Mouse (Mus musculus): ENCODE data around the gene Tfb1m. TPM values are rescaled to one million over a fixed set of nuclear protein-coding genes. Genes with fewer than 3 reads are reported as not detected.

Gene Tfb1m
- polyA plus RNA-seq, 1 experiment from 2014 or later, result 16.2 TPM

DNA sequence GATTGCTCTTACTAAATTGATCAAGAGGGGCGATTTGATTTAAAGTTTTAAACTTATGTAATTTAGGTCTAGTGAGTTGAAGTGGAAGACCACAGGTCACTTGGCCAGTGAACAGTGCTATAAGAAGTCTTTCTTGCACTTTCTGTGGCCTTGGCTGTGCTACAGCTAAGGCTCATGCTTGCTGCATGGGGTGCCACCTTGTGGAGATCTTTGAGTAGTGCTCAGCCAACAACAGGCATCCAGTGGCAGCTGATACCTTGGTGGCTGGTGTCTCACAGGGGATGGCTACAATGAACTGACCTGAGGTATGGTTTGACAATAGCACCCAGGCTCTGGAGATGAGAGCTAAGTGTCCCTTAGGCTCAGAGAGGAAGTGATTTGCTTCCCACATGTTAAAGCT is 47.7 kb downstream of the Tfb1m start:
- H3K4me1 ChIP-seq, result no peaks in the 10 kb centered on the region
- no peak overlapping the region for H3K4me3 ChIP-seq
- WGBS, result 15% methylated on average over 1 of the region's 1 CpGs
- no peak for ATAC-seq (ENCODE audit: extremely low read depth, insufficient number of reproducible peaks, low FRiP score, low TSS enrichment)
- peaks cover 6% of the 10 kb centered on the region; the same call in 1 of the 2 replicates for H3K36me3 ChIP-seq
- no peak overlapping the region for H3K9ac ChIP-seq
- no peak overlapping the region for H3K27ac ChIP-seq (replicated peaks)
- H3K4me2 ChIP-seq, result no peak overlapping the region
- no peaks in the 10 kb centered on the region for H3K27me3 ChIP-seq (replicated peaks)
- no peaks in the 10 kb centered on the region for H3K9me3 ChIP-seq

DNA sequence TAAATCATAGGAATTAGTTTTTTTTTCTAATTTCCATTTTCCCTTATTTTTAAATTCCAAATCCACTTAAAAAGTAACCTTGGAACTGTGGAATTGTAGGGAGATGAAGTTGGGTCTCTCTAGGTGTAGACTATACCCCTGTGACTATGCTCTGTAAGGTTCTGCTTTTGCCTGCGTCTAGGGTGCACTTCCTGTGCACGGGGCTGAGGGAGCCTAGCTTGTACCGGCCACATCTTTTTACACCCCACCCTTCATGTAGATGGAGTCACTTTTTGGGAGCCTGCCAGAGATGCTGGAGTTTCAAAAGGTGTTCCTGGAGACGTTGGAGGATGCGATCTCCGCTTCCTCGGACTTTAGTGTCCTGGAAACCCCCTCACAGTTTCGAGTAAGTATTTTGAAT is 51.1 kb downstream of the Tfb1m start:
- Histone ChIP-seq H3K4me3 (no peak overlapping the region), H3K9ac (no peak overlapping the region), H3K27me3 (replicated peaks) (no peaks in the 10 kb centered on the region), H3K4me2 (no peak overlapping the region), H3K36me3 (no peaks in the 10 kb centered on the region), H3K27ac (replicated peaks) (no peak overlapping the region), H3K4me1 (no peaks in the 10 kb centered on the region), H3K9me3 (no peaks in the 10 kb centered on the region)
- 77% methylated on average over 8 of the region's 8 CpGs for WGBS
- no peak for ATAC-seq (ENCODE audit: extremely low read depth, insufficient number of reproducible peaks, low FRiP score, low TSS enrichment)

DNA sequence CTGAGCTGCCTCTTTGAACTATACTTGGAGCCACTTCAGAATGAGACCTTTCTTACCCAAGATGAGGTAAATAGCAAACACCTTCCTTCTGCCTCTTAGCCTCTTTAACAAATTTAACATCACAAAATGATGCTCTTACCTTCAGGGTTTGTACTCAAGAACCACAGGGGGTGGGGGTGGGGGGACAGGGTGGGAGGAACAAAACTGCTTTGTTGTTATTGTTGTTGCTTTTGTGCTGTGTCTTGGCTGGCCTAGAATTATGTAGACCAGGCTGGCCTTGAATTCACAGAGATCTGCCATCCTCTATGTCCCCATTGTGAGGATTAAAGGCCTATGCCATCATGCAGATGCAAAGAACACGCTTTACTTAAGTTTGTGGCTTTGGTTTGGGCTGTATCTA is 51.9 kb downstream of the Tfb1m start:
- Histone ChIP-seq H3K9ac (no peak overlapping the region), H3K4me3 (no peak overlapping the region), H3K27ac (replicated peaks) (no peak overlapping the region), H3K9me3 (no peaks in the 10 kb centered on the region), H3K36me3 (no peaks in the 10 kb centered on the region), H3K27me3 (replicated peaks) (no peaks in the 10 kb centered on the region), H3K4me1 (no peaks in the 10 kb centered on the region), H3K4me2 (no peak overlapping the region)
- no peak for ATAC-seq (ENCODE audit: extremely low read depth, insufficient number of reproducible peaks, low FRiP score, low TSS enrichment)
- 77% methylated on average over 1 of the region's 1 CpGs for WGBS

DNA sequence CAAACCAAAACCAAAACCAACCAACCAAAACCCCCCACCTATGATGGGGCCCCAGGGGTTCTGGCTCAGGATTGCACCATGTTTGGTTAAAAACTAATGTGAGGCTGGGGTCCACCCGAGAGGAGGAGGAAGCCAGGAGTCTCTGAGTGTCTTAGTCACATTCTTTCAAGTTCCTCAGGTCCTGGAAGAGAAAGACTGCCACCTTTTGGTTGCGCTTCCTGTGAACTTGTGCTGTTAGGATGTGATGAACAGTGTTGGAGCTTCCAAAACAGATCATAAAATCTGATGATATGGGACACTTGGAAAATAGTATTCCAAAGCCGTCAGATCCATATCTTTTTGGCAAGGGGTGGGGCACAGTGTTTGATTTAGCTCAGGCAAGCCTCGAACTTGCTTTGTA is 56.6 kb downstream of the Tfb1m start:
- Histone ChIP-seq H3K9ac (no peak overlapping the region), H3K27ac (replicated peaks) (no peak overlapping the region), H3K36me3 (no peaks in the 10 kb centered on the region), H3K4me3 (no peak overlapping the region), H3K9me3 (no peaks in the 10 kb centered on the region), H3K4me2 (no peak overlapping the region), H3K27me3 (replicated peaks) (no peaks in the 10 kb centered on the region), H3K4me1 (no peaks in the 10 kb centered on the region)
- ATAC-seq (ENCODE audit: extremely low read depth, insufficient number of reproducible peaks, low FRiP score, low TSS enrichment), result no peak
- 70% methylated on average over 4 of the region's 4 CpGs for WGBS

DNA sequence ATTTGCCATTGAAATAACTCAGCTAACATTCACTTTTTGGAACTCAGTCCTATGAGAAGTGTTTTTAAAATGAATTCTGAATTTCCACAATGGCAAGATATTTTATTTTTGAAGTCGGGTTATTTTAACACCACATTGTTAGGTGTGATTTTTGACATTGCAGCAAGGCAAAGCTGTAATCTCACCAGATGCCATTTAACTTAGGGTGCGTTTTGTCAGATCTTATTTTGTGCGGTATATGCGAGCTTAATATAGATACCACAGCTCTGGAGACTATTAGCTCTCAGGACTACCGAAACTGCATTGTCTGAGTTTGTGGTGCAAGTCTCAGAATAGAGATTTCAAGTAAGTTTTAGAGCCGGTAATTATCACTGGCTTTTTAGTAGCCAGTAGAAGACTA is 57.5 kb downstream of the Tfb1m start:
- no peaks in the 10 kb centered on the region for H3K27me3 ChIP-seq (replicated peaks)
- H3K4me1 ChIP-seq, result no peaks in the 10 kb centered on the region
- no peak overlapping the region for H3K9ac ChIP-seq
- H3K4me3 ChIP-seq, result no peak overlapping the region
- WGBS, result 80% methylated on average over 6 of the region's 6 CpGs
- no peaks in the 10 kb centered on the region for H3K36me3 ChIP-seq
- H3K4me2 ChIP-seq, result no peak overlapping the region
- no peaks in the 10 kb centered on the region for H3K9me3 ChIP-seq
- ATAC-seq (ENCODE audit: extremely low read depth, insufficient number of reproducible peaks, low FRiP score, low TSS enrichment), result no peak
- no peak overlapping the region for H3K27ac ChIP-seq (replicated peaks)

DNA sequence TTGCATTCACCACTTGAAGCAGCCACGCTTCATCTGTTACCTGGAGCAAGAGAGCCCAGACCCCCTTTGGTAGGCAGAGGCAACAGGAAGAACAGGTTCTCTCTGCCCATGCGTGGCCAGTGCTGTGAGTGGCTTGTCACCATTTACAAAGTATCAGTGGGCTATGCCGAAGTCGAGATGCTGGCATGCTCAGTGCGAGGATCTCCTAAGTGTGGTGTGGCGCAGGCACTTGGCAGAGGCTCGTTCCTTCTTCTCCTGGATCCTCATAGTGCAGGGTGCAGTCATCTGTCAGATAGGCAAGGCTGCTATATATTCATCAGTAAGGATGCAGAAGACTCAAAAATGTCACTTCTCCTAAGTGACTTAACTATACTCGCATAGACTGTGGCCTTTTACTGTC is 58.1 kb downstream of the Tfb1m start:
- H3K36me3 ChIP-seq, result no peaks in the 10 kb centered on the region
- H3K4me3 ChIP-seq, result no peak overlapping the region
- H3K27ac ChIP-seq (replicated peaks), result no peak overlapping the region
- 87% methylated on average over 8 of the region's 8 CpGs for WGBS
- H3K27me3 ChIP-seq (replicated peaks), result no peaks in the 10 kb centered on the region
- no peaks in the 10 kb centered on the region for H3K9me3 ChIP-seq
- H3K4me2 ChIP-seq, result no peak overlapping the region
- no peak overlapping the region for H3K9ac ChIP-seq
- no peaks in the 10 kb centered on the region for H3K4me1 ChIP-seq
- ATAC-seq (ENCODE audit: extremely low read depth, insufficient number of reproducible peaks, low FRiP score, low TSS enrichment), result no peak

DNA sequence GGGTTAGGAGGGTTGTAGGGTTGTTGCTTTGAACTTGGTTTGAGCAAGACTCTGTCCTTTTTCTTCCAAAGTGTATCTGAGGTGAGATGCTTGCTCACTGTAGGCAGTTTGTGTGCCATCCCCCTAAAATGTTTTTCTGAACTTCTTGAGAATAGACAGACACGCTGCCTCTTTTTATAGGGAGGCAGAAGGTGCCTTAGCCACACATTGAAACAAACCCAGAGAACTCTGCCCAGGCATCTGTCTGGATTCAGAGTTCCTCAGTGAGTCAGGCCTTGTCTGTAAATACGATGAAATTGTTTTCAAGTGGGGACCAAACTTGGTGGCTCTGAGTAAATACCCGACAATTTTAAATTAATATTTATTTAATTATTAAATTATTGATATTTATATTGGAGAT is 59.0 kb downstream of the Tfb1m start:
- H3K27me3 ChIP-seq (replicated peaks), result no peaks in the 10 kb centered on the region
- no peak for ATAC-seq (ENCODE audit: extremely low read depth, insufficient number of reproducible peaks, low FRiP score, low TSS enrichment)
- H3K27ac ChIP-seq (replicated peaks), result no peak overlapping the region
- H3K9me3 ChIP-seq, result no peaks in the 10 kb centered on the region
- H3K36me3 ChIP-seq, result no peaks in the 10 kb centered on the region
- H3K4me2 ChIP-seq, result no peak overlapping the region
- no peak overlapping the region for H3K4me3 ChIP-seq
- H3K9ac ChIP-seq, result no peak overlapping the region
- H3K4me1 ChIP-seq, result no peaks in the 10 kb centered on the region
- WGBS, result 78% methylated on average over 3 of the region's 3 CpGs

DNA sequence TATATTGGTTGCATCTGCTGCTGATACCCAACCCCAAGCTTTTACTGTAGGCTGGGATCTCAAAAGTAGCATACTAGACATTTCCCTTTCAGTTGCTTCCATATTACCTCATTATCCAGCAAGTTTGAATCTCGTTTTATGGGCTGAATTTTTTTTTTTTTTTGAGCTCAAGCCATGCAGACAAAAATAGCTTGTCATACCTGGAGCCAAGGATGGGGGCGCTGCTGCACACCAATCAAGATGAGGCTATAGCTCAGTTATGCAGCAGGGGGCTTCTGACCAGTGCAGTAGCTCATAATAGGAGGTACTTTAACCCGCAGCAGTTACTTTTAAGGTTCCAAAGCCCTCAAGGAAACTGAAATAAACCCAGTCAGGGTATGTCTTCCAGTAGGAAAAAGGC is 59.5 kb downstream of the Tfb1m start:
- Histone ChIP-seq H3K27me3 (replicated peaks) (no peaks in the 10 kb centered on the region), H3K27ac (replicated peaks) (no peak overlapping the region), H3K9me3 (no peaks in the 10 kb centered on the region), H3K36me3 (no peaks in the 10 kb centered on the region), H3K4me2 (no peak overlapping the region), H3K4me1 (no peaks in the 10 kb centered on the region), H3K9ac (no peak overlapping the region), H3K4me3 (no peak overlapping the region)
- ATAC-seq (ENCODE audit: extremely low read depth, insufficient number of reproducible peaks, low FRiP score, low TSS enrichment), result no peak
- WGBS, result 27% methylated on average over 3 of the region's 3 CpGs

DNA sequence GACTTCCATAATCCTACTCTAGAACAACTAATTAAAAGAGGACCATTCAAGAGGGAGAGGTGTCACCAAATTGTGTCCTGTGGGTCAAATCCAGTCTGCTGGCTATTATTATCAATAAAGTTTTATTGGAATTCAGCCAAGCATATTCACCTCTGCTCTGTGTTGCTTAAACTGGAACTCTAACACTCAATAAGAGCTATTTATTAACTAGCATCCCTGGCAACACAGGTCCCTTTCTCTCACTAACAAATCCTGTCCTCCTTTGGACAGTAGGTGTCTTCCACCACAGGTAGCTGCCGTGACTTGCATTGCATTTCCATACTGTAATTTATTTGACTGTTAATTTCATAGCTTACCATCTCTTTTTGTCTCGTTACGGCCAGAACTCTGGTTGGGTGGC is 61.5 kb downstream of the Tfb1m start:
- ATAC-seq (ENCODE audit: extremely low read depth, insufficient number of reproducible peaks, low FRiP score, low TSS enrichment), result no peak
- no peak overlapping the region for H3K4me3 ChIP-seq
- WGBS, result 81% methylated on average over 3 of the region's 3 CpGs
- H3K27me3 ChIP-seq (replicated peaks), result no peaks in the 10 kb centered on the region
- no peaks in the 10 kb centered on the region for H3K9me3 ChIP-seq
- no peak overlapping the region for H3K27ac ChIP-seq (replicated peaks)
- no peak overlapping the region for H3K4me2 ChIP-seq
- no peaks in the 10 kb centered on the region for H3K4me1 ChIP-seq
- H3K36me3 ChIP-seq, result no peaks in the 10 kb centered on the region
- no peak overlapping the region for H3K9ac ChIP-seq

DNA sequence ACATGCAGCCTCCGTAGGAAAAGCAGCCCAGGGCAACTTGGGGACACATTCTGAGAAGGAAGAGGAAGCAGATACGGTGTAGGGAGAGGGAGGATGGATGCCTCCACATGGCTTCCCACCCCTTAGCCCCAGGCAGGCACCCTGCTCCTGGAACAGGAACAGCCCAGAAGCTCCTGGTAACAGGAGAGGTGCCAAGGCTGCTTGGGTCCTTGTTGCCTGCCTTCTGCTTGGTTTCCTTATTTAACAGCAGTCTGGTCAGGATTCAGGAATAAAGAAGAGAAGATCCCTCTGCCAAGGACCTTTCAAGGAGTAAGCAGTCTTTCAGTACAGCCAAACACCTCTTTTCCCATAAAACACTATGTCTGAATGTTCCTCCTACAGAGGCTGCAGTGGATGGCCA is 62.0 kb downstream of the Tfb1m start:
- H3K4me2 ChIP-seq, result no peak overlapping the region
- H3K4me1 ChIP-seq, result no peaks in the 10 kb centered on the region
- no peak for ATAC-seq (ENCODE audit: extremely low read depth, insufficient number of reproducible peaks, low FRiP score, low TSS enrichment)
- no peak overlapping the region for H3K27ac ChIP-seq (replicated peaks)
- H3K36me3 ChIP-seq, result no peaks in the 10 kb centered on the region
- H3K27me3 ChIP-seq (replicated peaks), result no peaks in the 10 kb centered on the region
- H3K4me3 ChIP-seq, result no peak overlapping the region
- H3K9ac ChIP-seq, result no peak overlapping the region
- no peaks in the 10 kb centered on the region for H3K9me3 ChIP-seq
- 66% methylated on average over 2 of the region's 2 CpGs for WGBS

DNA sequence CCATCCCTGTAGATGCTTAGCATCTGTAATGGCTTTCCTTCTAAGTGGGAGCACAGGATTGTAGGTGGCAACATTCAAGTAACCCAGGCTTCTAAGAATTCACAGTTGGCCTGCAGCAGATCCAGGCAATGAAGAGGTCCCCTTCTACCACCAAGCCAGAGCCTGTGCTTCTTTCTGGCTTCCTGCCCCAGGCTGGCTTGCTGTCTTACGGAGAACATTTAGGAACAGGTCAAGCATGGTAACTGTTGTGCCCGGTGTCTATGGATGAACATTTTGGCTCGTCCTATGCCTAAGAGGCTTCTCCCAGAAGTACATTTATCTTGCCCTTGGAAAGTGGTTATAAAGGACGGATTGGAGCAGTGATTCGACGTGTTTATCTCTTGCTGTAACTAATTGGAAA is 65.9 kb downstream of the Tfb1m start:
- WGBS, result 80% methylated on average over 6 of the region's 6 CpGs
- no peak for ATAC-seq (ENCODE audit: extremely low read depth, insufficient number of reproducible peaks, low FRiP score, low TSS enrichment)

DNA sequence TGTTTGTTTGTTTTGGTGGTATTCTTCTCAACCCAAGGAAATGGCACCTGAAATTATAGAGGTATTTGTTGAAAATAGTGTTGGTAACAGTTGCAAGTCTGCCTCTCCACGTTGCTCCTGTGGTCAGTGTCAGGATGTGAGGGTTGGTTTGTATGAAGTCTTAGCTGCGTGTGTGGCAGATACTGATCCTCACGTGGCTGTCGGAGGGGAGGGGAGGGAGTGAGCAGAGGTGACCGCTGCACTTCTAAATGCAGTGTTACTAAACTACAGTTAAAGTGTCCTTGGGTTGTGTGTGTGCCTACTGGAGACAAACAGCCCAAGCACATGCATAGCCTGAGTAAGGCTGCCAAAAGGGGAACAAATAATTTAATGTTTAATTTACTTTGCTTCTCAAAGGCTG is 66.5 kb downstream of the Tfb1m start:
- no peaks in the 10 kb centered on the region for H3K9me3 ChIP-seq
- H3K36me3 ChIP-seq, result no peaks in the 10 kb centered on the region
- no peak overlapping the region for H3K4me3 ChIP-seq
- H3K27ac ChIP-seq (replicated peaks), result no peak overlapping the region
- WGBS, result 61% methylated on average over 5 of the region's 5 CpGs
- H3K4me2 ChIP-seq, result no peak overlapping the region
- H3K27me3 ChIP-seq (replicated peaks), result no peaks in the 10 kb centered on the region
- H3K9ac ChIP-seq, result no peak overlapping the region
- no peaks in the 10 kb centered on the region for H3K4me1 ChIP-seq
- no peak for ATAC-seq (ENCODE audit: extremely low read depth, insufficient number of reproducible peaks, low FRiP score, low TSS enrichment)

More for the DNA sequence above, 65.9 kb downstream of the Tfb1m start:
- Histone ChIP-seq H3K9me3 (no peaks in the 10 kb centered on the region), H3K27me3 (replicated peaks) (no peaks in the 10 kb centered on the region), H3K4me1 (no peaks in the 10 kb centered on the region), H3K9ac (no peak overlapping the region), H3K27ac (replicated peaks) (no peak overlapping the region), H3K4me3 (no peak overlapping the region), H3K36me3 (no peaks in the 10 kb centered on the region), H3K4me2 (no peak overlapping the region)
